Mouse (Mus musculus): ENCODE results near the gene Ksr1. TPM values are rescaled to one million over a fixed set of nuclear protein-coding genes. Genes with fewer than 3 reads are reported as not detected.

The Ksr1 gene
- polyA plus RNA-seq, 1 experiment, result 14.5 TPM

GRCm38 (mm10) chr11:79041908-79042430, 104.2 kb downstream of the Ksr1 start:
- 57% methylated on average over 14 of the region's 14 CpGs for WGBS
- no peak for TF ChIP-seq CTCF (IDR thresholded peaks at IDR 0.05; ENCODE audit: extremely low read depth, insufficient read depth, insufficient read length, insufficient replicate concordance)
- no peak for TF ChIP-seq POLR2A (IDR thresholded peaks at IDR 0.05; ENCODE audit: low read depth, low read length)
- no peak for DNase-seq (ENCODE audit: low read depth in 1 of 2, low spot score in 2 of 2)

GRCm38 (mm10) chr11:79039488-79039887, 106.7 kb downstream of the Ksr1 start:
- no peaks in the 10 kb centered on the region for H3K27me3 ChIP-seq (ENCODE audit: control insufficient read depth, insufficient read depth, low read length)
- H3K4me3 ChIP-seq (ENCODE audit: extremely low read depth, insufficient read depth, insufficient read length), result no peak overlapping the region
- TF ChIP-seq CTCF (IDR thresholded peaks at IDR 0.05; ENCODE audit: extremely low read depth, insufficient read depth, insufficient read length, insufficient replicate concordance), result no peak
- no peak for TF ChIP-seq POLR2A (IDR thresholded peaks at IDR 0.05; ENCODE audit: low read depth, low read length)
- 77% methylated on average over 2 of the region's 2 CpGs for WGBS
- peaks cover 4% of the 10 kb centered on the region for H3K36me3 ChIP-seq (ENCODE audit: control insufficient read depth, insufficient read depth, low read length)
- H3K4me1 ChIP-seq (ENCODE audit: control insufficient read depth, insufficient read depth, insufficient read length), result no peaks in the 10 kb centered on the region
- H3K27ac ChIP-seq (ENCODE audit: insufficient read depth, low read length), result no peak overlapping the region
- no peak for DNase-seq (ENCODE audit: low read depth in 1 of 2, low spot score in 2 of 2)

More at GRCm38 (mm10) chr11:79041908-79042430, 104.2 kb downstream of the Ksr1 start:
- Histone ChIP-seq H3K27ac (ENCODE audit: insufficient read depth, low read length) (no peak overlapping the region), H3K36me3 (ENCODE audit: control insufficient read depth, insufficient read depth, low read length) (peaks cover 8% of the 10 kb centered on the region), H3K4me1 (ENCODE audit: control insufficient read depth, insufficient read depth, insufficient read length) (no peaks in the 10 kb centered on the region), H3K4me3 (ENCODE audit: extremely low read depth, insufficient read depth, insufficient read length) (no peak overlapping the region), H3K27me3 (ENCODE audit: control insufficient read depth, insufficient read depth, low read length) (no peaks in the 10 kb centered on the region)

- no peak for DNase-seq (ENCODE audit: low read depth in 1 of 2, low spot score in 2 of 2)
- Histone ChIP-seq H3K27me3 (ENCODE audit: control insufficient read depth, insufficient read depth, low read length) (no peaks in the 10 kb centered on the region), H3K36me3 (ENCODE audit: control insufficient read depth, insufficient read depth, low read length) (peaks cover 1% of the 10 kb centered on the region; the same call in 1 of the 2 replicates), H3K27ac (ENCODE audit: insufficient read depth, low read length) (no peak overlapping the region), H3K4me3 (ENCODE audit: extremely low read depth, insufficient read depth, insufficient read length) (no peak overlapping the region), H3K4me1 (ENCODE audit: control insufficient read depth, insufficient read depth, insufficient read length) (peaks cover 2% of the 10 kb centered on the region; the same call in 1 of the 2 replicates)
- TF ChIP-seq POLR2A (IDR thresholded peaks at IDR 0.05; ENCODE audit: low read depth, low read length), result no peak
- no peak for TF ChIP-seq CTCF (IDR thresholded peaks at IDR 0.05; ENCODE audit: extremely low read depth, insufficient read depth, insufficient read length, insufficient replicate concordance)
- WGBS, result 85% methylated on average over 12 of the region's 12 CpGs
Observed at GRCm38 (mm10) chr11:79037555-79037954, 108.7 kb downstream of the Ksr1 start.

GRCm38 (mm10) chr11:79036324-79036723, 109.9 kb downstream of the Ksr1 start:
- Histone ChIP-seq H3K36me3 (ENCODE audit: control insufficient read depth, insufficient read depth, low read length) (peaks cover 2% of the 10 kb centered on the region), H3K27me3 (ENCODE audit: control insufficient read depth, insufficient read depth, low read length) (no peaks in the 10 kb centered on the region), H3K4me3 (ENCODE audit: extremely low read depth, insufficient read depth, insufficient read length) (no peak overlapping the region), H3K27ac (ENCODE audit: insufficient read depth, low read length) (no peak overlapping the region), H3K4me1 (ENCODE audit: control insufficient read depth, insufficient read depth, insufficient read length) (peaks cover 2% of the 10 kb centered on the region; the same call in 1 of the 2 replicates)
- WGBS, result 92% methylated on average over 13 of the region's 13 CpGs
- no peak for TF ChIP-seq CTCF (IDR thresholded peaks at IDR 0.05; ENCODE audit: extremely low read depth, insufficient read depth, insufficient read length, insufficient replicate concordance)
- no peak for TF ChIP-seq POLR2A (IDR thresholded peaks at IDR 0.05; ENCODE audit: low read depth, low read length)
- no peak for DNase-seq (ENCODE audit: low read depth in 1 of 2, low spot score in 2 of 2)

- no peaks in the 10 kb centered on the region for H3K27me3 ChIP-seq (ENCODE audit: control insufficient read depth, insufficient read depth, low read length)
- peaks cover 2% of the 10 kb centered on the region for H3K36me3 ChIP-seq (ENCODE audit: control insufficient read depth, insufficient read depth, low read length)
- 20% methylated on average over 11 of the region's 11 CpGs for WGBS
- peaks cover 2% of the 10 kb centered on the region; the same call in 1 of the 2 replicates for H3K4me1 ChIP-seq (ENCODE audit: control insufficient read depth, insufficient read depth, insufficient read length)
- no peak overlapping the region for H3K4me3 ChIP-seq (ENCODE audit: extremely low read depth, insufficient read depth, insufficient read length)
- DNase-seq (ENCODE audit: low read depth in 1 of 2, low spot score in 2 of 2), result no peak
- no peak overlapping the region for H3K27ac ChIP-seq (ENCODE audit: insufficient read depth, low read length)
- TF ChIP-seq CTCF (IDR thresholded peaks at IDR 0.05; ENCODE audit: extremely low read depth, insufficient read depth, insufficient read length, insufficient replicate concordance), result no peak
Observed at GRCm38 (mm10) chr11:79033636-79034035, 112.6 kb downstream of the Ksr1 start.

GRCm38 (mm10) chr11:79033021-79033420, 113.2 kb downstream of the Ksr1 start:
- WGBS, result 84% methylated on average over 12 of the region's 12 CpGs
- no peak overlapping the region for H3K27ac ChIP-seq (ENCODE audit: insufficient read depth, low read length)
- H3K4me1 ChIP-seq (ENCODE audit: control insufficient read depth, insufficient read depth, insufficient read length), result peaks cover 2% of the 10 kb centered on the region; the same call in 1 of the 2 replicates
- H3K36me3 ChIP-seq (ENCODE audit: control insufficient read depth, insufficient read depth, low read length), result peaks cover 2% of the 10 kb centered on the region
- DNase-seq (ENCODE audit: low read depth in 1 of 2, low spot score in 2 of 2), result no peak
- TF ChIP-seq POLR2A (IDR thresholded peaks at IDR 0.05; ENCODE audit: low read depth, low read length) (no peak), CTCF (IDR thresholded peaks at IDR 0.05; ENCODE audit: extremely low read depth, insufficient read depth, insufficient read length, insufficient replicate concordance) (no peak)
- H3K27me3 ChIP-seq (ENCODE audit: control insufficient read depth, insufficient read depth, low read length), result no peaks in the 10 kb centered on the region
- no peak overlapping the region for H3K4me3 ChIP-seq (ENCODE audit: extremely low read depth, insufficient read depth, insufficient read length)

- Histone ChIP-seq H3K4me3 (ENCODE audit: extremely low read depth, insufficient read depth, insufficient read length) (no peak overlapping the region), H3K27me3 (ENCODE audit: control insufficient read depth, insufficient read depth, low read length) (no peaks in the 10 kb centered on the region), H3K4me1 (ENCODE audit: control insufficient read depth, insufficient read depth, insufficient read length) (peaks cover 2% of the 10 kb centered on the region; the same call in 1 of the 2 replicates), H3K27ac (ENCODE audit: insufficient read depth, low read length) (no peak overlapping the region), H3K36me3 (ENCODE audit: control insufficient read depth, insufficient read depth, low read length) (peaks cover 9% of the 10 kb centered on the region)
- DNase-seq (ENCODE audit: low read depth in 1 of 2, low spot score in 2 of 2), result no peak
- no peak for TF ChIP-seq CTCF (IDR thresholded peaks at IDR 0.05; ENCODE audit: extremely low read depth, insufficient read depth, insufficient read length, insufficient replicate concordance)
- TF ChIP-seq POLR2A (IDR thresholded peaks at IDR 0.05; ENCODE audit: low read depth, low read length), result no peak
- 83% methylated on average over 5 of the region's 5 CpGs for WGBS
Observed at GRCm38 (mm10) chr11:79031452-79031746, 114.8 kb downstream of the Ksr1 start.
